Mouse (Mus musculus) CD8-positive naive resting alpha-beta T cell, adult 2 months (primary cell): ENCODE results near the gene Klhl40.
A peak's percentile ranks its signal among the peaks of the same experiment; 100 is the strongest.

Experiments used
- DNase-seq, 2 experiments: peaks; one replicate each; pipeline ENCODE4 v3.0.0; 2022; ENCODE audit warnings: low read depth in 2 of 2, low spot score in 2 of 2

The Klhl40 gene

DNA sequence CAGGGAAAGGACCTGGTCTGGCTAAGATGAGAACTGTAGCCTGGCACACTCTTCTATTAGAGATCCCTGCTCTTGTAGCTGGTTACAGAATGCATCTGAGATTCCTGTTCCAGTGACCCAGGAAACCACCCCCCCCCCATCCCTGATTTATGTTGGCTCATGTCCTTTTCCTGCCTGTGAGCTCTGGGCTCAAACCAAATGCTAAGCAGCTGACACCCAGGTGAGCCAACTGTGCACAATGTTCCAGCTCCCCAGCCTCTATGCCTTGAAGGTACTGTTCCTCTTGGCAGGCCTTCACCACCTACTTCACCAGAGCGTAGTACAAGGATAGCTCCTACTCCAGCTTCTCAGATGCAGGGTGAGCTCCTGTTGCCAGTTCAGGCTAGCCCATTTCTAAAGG is 45.6 kb downstream of the Klhl40 start:
- DNase-seq: no peak

DNA sequence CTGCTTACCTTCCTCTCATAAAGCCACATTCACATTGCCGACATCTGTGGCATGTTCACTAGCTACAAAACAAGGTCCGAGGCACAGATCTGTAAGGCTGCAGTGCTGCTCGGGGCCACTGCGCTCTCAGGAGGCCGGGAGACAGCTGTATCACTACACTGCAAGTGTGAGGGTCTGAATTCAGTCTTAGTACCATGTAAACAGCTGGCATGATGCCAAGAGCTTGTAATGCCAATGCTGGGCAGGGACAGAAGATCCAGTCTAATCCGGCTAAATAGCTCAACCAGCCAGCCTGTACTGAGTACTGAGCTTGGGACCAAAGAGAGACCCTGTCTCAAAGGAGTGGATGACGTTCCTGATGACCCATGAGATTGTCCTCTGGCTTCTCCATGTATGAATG is 46.6 kb downstream of the Klhl40 start:
- DNase-seq: no peak

DNA sequence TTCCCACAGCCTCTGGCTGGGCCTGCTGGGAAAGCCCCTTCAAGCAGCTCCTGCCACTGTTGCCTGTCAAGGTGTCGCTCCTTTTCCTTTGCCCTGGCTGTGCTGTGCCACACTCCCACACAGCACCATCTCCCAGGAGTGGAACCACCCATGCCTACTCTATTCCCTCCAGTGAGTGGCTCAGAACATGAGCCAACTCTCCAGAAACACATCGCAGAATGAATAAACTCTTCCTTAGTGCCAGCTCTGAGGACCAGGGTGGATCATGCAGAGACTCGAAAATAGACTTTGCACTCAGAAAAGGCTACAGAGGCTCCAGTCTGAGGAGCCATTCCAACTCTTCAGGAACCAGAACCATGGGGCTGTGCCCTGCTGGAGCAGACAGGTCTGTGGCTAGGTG is 48.9 kb downstream of the Klhl40 start:
- DNase-seq: no peak

GRCm38 (mm10) chr9:121828314-121828713 is 50.9 kb downstream of the Klhl40 start:
- DNase-seq: no peak

DNA sequence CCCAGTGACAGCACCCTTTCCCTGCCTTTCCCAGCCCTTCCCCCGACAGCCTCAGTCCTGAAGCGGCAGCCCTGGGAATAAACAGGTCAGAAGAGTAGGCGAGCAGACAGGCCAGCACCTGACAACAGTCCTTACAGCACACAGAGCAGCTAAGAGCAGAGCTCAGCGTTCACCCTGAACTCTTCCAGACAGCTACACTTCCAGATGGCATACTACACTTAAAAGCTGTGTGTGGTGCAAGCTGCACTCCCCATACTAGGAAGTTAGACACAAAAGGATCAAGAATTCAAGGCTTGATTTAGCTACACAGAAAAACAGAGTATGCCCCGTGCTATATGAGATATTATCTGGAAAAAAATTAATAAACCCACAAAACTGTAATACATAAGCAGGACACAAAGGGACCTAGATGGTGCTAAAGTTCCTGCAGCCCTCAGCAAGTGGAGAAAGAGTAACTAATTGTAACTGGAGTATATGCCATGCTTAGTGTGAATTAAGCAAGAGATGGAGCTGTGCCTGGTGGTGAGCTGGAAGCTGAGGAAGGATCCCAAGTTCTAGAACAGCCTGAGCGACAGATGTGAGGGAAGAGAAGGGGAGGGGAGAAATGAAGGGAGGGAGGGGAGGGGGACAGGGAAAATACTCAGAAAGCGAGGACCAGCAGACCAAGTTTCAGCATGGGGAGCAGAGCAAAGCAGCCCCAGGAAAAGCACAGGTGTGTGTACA is 52.0 kb downstream of the Klhl40 start:
- DNase-seq: no peak

- DNase-seq: no peak
Measured at GRCm38 (mm10) chr9:121830243-121830955, 53.0 kb downstream of the Klhl40 start.

- peak; percentile 73 to 74 for DNase-seq
Measured at GRCm38 (mm10) chr9:121830956-121831293, 53.5 kb downstream of the Klhl40 start.
